In the genomic region with DNA sequence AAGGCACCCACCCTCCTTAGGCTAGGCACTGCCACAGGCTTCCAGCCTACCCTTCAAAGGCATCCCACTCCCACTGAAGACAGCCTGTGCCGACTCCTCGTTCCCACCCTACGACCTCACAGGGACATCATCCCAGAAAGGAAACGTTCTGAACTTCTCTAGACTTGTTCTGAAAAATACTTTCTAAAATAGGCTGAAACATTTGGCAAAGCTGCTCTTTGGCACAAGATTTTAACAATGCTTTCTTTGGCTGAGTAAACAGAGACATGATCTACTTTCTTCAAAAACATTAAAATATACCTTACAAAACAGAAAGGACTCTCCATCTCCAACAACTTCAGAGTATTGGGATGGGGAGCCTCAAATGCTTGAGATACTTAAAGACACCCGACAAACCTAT, we compare ENCODE assay signal across 20 mouse cellular contexts. TPM values are rescaled to one million over a fixed set of nuclear protein-coding genes. Genes with fewer than 3 reads are reported as not detected.
DNase-seq lines count a peak whose midpoint lies in the region; ATAC-seq lines count a peak whose summit lies in the region.
"Had no signal": no experiment of that assay in that cellular context is flagged by ENCODE, and none has a peak within 500 bp of the region (broad histone marks: within the 10 kb centered on the region; RNA-seq: fewer than 3 reads in every experiment).

No protein-coding gene starts in this region.

- H3K4me1 ChIP-seq in heart, embryonic 15.5 days (replicated peaks), result peaks cover 24% of the 10 kb centered on the region
- peaks cover 21% of the 10 kb centered on the region for H3K4me1 ChIP-seq in heart, embryonic 12.5 days (replicated peaks)
- H3K4me1 ChIP-seq: embryonic facial prominence, embryonic 13.5 days; forebrain, embryonic 12.5 days; hindbrain, embryonic 10.5 days; intestine, embryonic 15.5 days had no signal

- peak; percentile 30 to 47 for DNase-seq in frontal cortex, postnatal 36 days (ENCODE audit: low spot score in 2 of 2)
- no peak for DNase-seq in frontal cortex, postnatal 14 days (ENCODE audit: low spot score in 2 of 2)
- DNase-seq in left cerebral cortex, postnatal 25 days (ENCODE audit: low spot score in 2 of 2), result peak; percentile 19 to 64
- no peak for DNase-seq in left cerebral cortex, adult 8-10 months (ENCODE audit: low spot score in 2 of 2)
- DNase-seq in brain, adult 2 months (ENCODE audit: low read depth, low spot score), result peak; percentile 43
- DNase-seq: cerebellum, adult 18-20 months; cerebellum, adult 9-11 months; cerebellum, postnatal 36 days; gastrocnemius, postnatal 14 days had no signal

- WGBS in heart, embryonic 15.5 days, result 91% methylated on average over 5 of the region's 5 CpGs
- WGBS in heart, embryonic 12.5 days, result 90% methylated on average over 5 of the region's 5 CpGs

- H3K36me3 ChIP-seq in heart, embryonic 15.5 days, result peaks cover 38% of the 10 kb centered on the region
- peaks cover 49% of the 10 kb centered on the region for H3K36me3 ChIP-seq in heart, embryonic 12.5 days

- no peak for ATAC-seq in heart, embryonic 15.5 days (replicated peaks; ENCODE audit: insufficient number of reproducible peaks, insufficient read depth, low FRiP score, low read depth)
- no peak for ATAC-seq in heart, embryonic 12.5 days (ENCODE audit: insufficient number of reproducible peaks, low FRiP score)
- ATAC-seq: forebrain, embryonic 16.5 days; intestine, embryonic 15.5 days had no signal

- H3K9ac ChIP-seq in heart, embryonic 15.5 days, result no peak overlapping the region
- no peak overlapping the region for H3K9ac ChIP-seq in heart, embryonic 12.5 days
- H3K9ac ChIP-seq: embryonic facial prominence, embryonic 13.5 days; forebrain, embryonic 12.5 days; hindbrain, embryonic 14.5 days; intestine, embryonic 15.5 days had no signal

- H3K4me2 ChIP-seq in heart, embryonic 15.5 days, result no peak overlapping the region
- no peak overlapping the region for H3K4me2 ChIP-seq in heart, embryonic 12.5 days
- H3K4me2 ChIP-seq: embryonic facial prominence, embryonic 13.5 days; forebrain, embryonic 12.5 days; heart, embryonic 11.5 days; hindbrain, embryonic 14.5 days; intestine, embryonic 15.5 days had no signal

- H3K27ac ChIP-seq in heart, embryonic 15.5 days, result peak overlapping the region; percentile 24; the same call in 1 of the 2 replicates
- H3K27ac ChIP-seq in heart, embryonic 12.5 days (ENCODE audit: poor library complexity, severe bottlenecking), result no peak overlapping the region
- H3K27ac ChIP-seq: embryonic facial prominence, embryonic 13.5 days; forebrain, embryonic 12.5 days; hindbrain, embryonic 10.5 days; hindbrain, embryonic 14.5 days; intestine, embryonic 15.5 days had no signal

- no peak overlapping the region for H3K4me3 ChIP-seq in heart, embryonic 15.5 days
- no peak overlapping the region for H3K4me3 ChIP-seq in heart, embryonic 12.5 days
- H3K4me3 ChIP-seq: embryonic facial prominence, embryonic 13.5 days; forebrain, embryonic 12.5 days; hindbrain, embryonic 10.5 days; intestine, embryonic 15.5 days had no signal

- no peaks in the 10 kb centered on the region for H3K27me3 ChIP-seq in heart, embryonic 15.5 days
- no peaks in the 10 kb centered on the region for H3K27me3 ChIP-seq in heart, embryonic 12.5 days (replicated peaks)
- H3K27me3 ChIP-seq: embryonic facial prominence, embryonic 13.5 days; forebrain, embryonic 12.5 days; intestine, embryonic 15.5 days had no signal

- intact Hi-C loops in left cerebral cortex, postnatal 25 days (cut with DNase I), result no loop called here

- no peaks in the 10 kb centered on the region for H3K9me3 ChIP-seq in heart, embryonic 15.5 days (replicated peaks)
- H3K9me3 ChIP-seq in heart, embryonic 12.5 days (replicated peaks), result no peaks in the 10 kb centered on the region
- H3K9me3 ChIP-seq: embryonic facial prominence, embryonic 13.5 days; forebrain, embryonic 12.5 days; hindbrain, embryonic 10.5 days; intestine, embryonic 15.5 days had no signal

RNA-seq across cellular contexts. Expression of a gene that starts 9.0 kb away (rescaled TPM):
- polyA plus RNA-seq in heart, embryonic 15.5 days (2015; fragmentation: Nextera tagmentation; extraction: Ambion mirVana), result 6.2 and 6.8 TPM in 2 replicates
- 8.4 and 9.2 TPM in 2 replicates for polyA plus RNA-seq in heart, embryonic 12.5 days (2016; fragmentation: Nextera tagmentation; extraction: Ambion mirVana)
- 10 to 100 TPM; 13.7 to 14.4 TPM for total RNA-seq in left cerebral cortex, postnatal 25 days (2021)
- 10 to 100 TPM; 15.5 to 18.9 (median 16.8) TPM for total RNA-seq in left cerebral cortex, adult 8-10 months (2022)

RNA-seq across cellular contexts. Expression of a gene that starts 25.3 kb away (rescaled TPM):
- polyA plus RNA-seq in heart, embryonic 15.5 days (2015; fragmentation: Nextera tagmentation; extraction: Ambion mirVana), result 3.2 and 4.2 TPM in 2 replicates
- 2.1 and 3.4 TPM in 2 replicates for polyA plus RNA-seq in heart, embryonic 12.5 days (2016; fragmentation: Nextera tagmentation; extraction: Ambion mirVana)
- 1 to 10 TPM; 1.6 to 1.8 TPM for total RNA-seq in left cerebral cortex, postnatal 25 days (2021)
- total RNA-seq in left cerebral cortex, adult 8-10 months (2022), result 1 to 10 TPM; 3.3 to 4.4 (median 3.8) TPM
- total RNA-seq: granulocyte monocyte progenitor cell, adult 5-6 weeks; MEL had no signal

Comparison
In these comparisons a context has a peak if more than half of its experiments do, and no peak if none do; other contexts are left out.
1. DNase-seq: peak in frontal cortex, postnatal 36 days (2 of 2), left cerebral cortex, postnatal 25 days (2 of 2) and brain, adult 2 months (single experiment); none in frontal cortex, postnatal 14 days (0 of 2) and left cerebral cortex, adult 8-10 months (0 of 2).